ENCODE assay signal across 8 mouse cellular contexts in genomic region chr19:60755438-60756191, GRCm38 (mm10). TPM values are rescaled to one million over a fixed set of nuclear protein-coding genes. Genes with fewer than 3 reads are reported as not detected.
DNase-seq lines count a peak whose midpoint lies in the region; ATAC-seq lines count a peak whose summit lies in the region.

Gene Nanos1, plus strand, starts transcription at chr19:60755987.

- H3K4me3 ChIP-seq in intestine, embryonic 14.5 days (ENCODE audit: low read depth, low read length): peak within 1 kb of the TSS; percentile 71

- WGBS in intestine, embryonic 14.5 days: under 1% methylated on average over 53 of the region's 58 CpGs

- ATAC-seq in intestine, embryonic 14.5 days (replicated peaks; ENCODE audit: low FRiP score, low TSS enrichment, low read depth): peak; percentile 88
- ATAC-seq in megakaryocyte progenitor cell, adult 5-6 weeks (replicated peaks; ENCODE audit: poor library complexity): peak; percentile 87

- peaks cover 8% of the 10 kb centered on the region for H3K36me3 ChIP-seq in intestine, embryonic 14.5 days (ENCODE audit: control insufficient read depth, insufficient read depth, low read length)

- intact Hi-C loops in gastrocnemius, postnatal 14 days (cut with DNase I; ENCODE audit: low total_unique reads): no loop called here
- intact Hi-C loops in left cerebral cortex, postnatal 10 days (cut with DNase I): loop anchor here (5.0 to 10.0 kb wide), 2 partner anchors 173 to 321 kb away; partner anchors contain the start of gene Cacul1

- peak within 1 kb of the TSS; percentile 55 for H3K9ac ChIP-seq in intestine, embryonic 14.5 days (ENCODE audit: low read length)

- H3K4me1 ChIP-seq in intestine, embryonic 14.5 days (replicated peaks; ENCODE audit: control insufficient read depth, insufficient read depth, low read length): peaks cover 7% of the 10 kb centered on the region; the same call in 1 of the 2 replicates

- no peaks in the 10 kb centered on the region for H3K9me3 ChIP-seq in intestine, embryonic 14.5 days (ENCODE audit: control insufficient read depth, low read length)

- 0 out of 2 replicates have a peak, but pooled peaks cover 8% of the 10 kb centered on the region for H3K27me3 ChIP-seq in intestine, embryonic 14.5 days (replicated peaks; ENCODE audit: control insufficient read depth, insufficient read depth, low read length)

- DNase-seq in adrenal gland, adult 18-20 months (ENCODE audit: low spot score in 2 of 2): peak; percentile 84 to 87
- peak; percentile 92 for DNase-seq in embryo, embryonic 10.5 days (ENCODE audit: low spot score)
- DNase-seq in gastrocnemius, postnatal 14 days: peak; percentile 89
- DNase-seq in intestine, embryonic 14.5 days (ENCODE audit: low spot score): peak; percentile 92
- peak; percentile 84 to 94 for DNase-seq in left cerebral cortex, postnatal 10 days (ENCODE audit: extremely low spot score in 1 of 2, low spot score in 2 of 2)
- peak; percentile 95 to 96 for DNase-seq in right cerebral cortex, postnatal 10 days (ENCODE audit: low spot score in 2 of 2)
- peak; percentile 89 for DNase-seq in urinary bladder, postnatal 14 days (ENCODE audit: low spot score)

- peak within 1 kb of the TSS; percentile 100 for H3K4me2 ChIP-seq in intestine, embryonic 14.5 days (ENCODE audit: low read length)

- 0 out of 2 replicates have a peak within 1 kb of the TSS, but pooled peaks have one; percentile 22 for H3K27ac ChIP-seq in intestine, embryonic 14.5 days (ENCODE audit: low read depth)

RNA-seq across cellular contexts. Expression of gene Nanos1, which starts in this region (rescaled TPM):
- 1 to 10 TPM; 1.6 TPM for total RNA-seq in adrenal gland, adult 18-20 months (2021)
- under 1 TPM; 0.18 to 0.31 TPM for total RNA-seq in gastrocnemius, postnatal 14 days (2021)
- polyA plus RNA-seq in intestine, embryonic 14.5 days (2014; fragmentation: Nextera tagmentation; extraction: Ambion mirVana): 1.2 and 1.5 TPM in 2 replicates
- 10 to 100 TPM; 21.6 to 22.6 TPM for total RNA-seq in left cerebral cortex, postnatal 10 days (2021)
- total RNA-seq in megakaryocyte progenitor cell, adult 5-6 weeks (2015): 1.7 and 2.0 TPM in 2 replicates
- total RNA-seq in megakaryocyte progenitor cell, adult 5-6 weeks (2017): 0.62 and 0.74 TPM in 2 replicates

Comparison
In these comparisons a context has a peak if more than half of its experiments do, and no peak if none do; other contexts are left out.
1. Peak in every context shown above with its lines: DNase-seq, ATAC-seq, H3K4me3 ChIP-seq and H3K27ac ChIP-seq.
2. RNA of gene Nanos1 (total RNA-seq): 21.6 to 22.6 TPM in left cerebral cortex, postnatal 10 days; 0.62 to 2.0 TPM in megakaryocyte progenitor cell, adult 5-6 weeks, 1.6 TPM in adrenal gland, adult 18-20 months and 0.18 to 0.31 TPM in gastrocnemius, postnatal 14 days; every median in the first group is over 4 times any median in the second.
3. Peak in DNase-seq in gastrocnemius, postnatal 14 days; RNA of the gene not detected or under 1 TPM.